Mouse (Mus musculus) neural tube, embryonic 11.5 days (tissue): ENCODE measurements around the gene Tbc1d24. TPM values are rescaled to one million over a fixed set of nuclear protein-coding genes. Genes with fewer than 3 reads are reported as not detected.

ENCODE experiments used
- ATAC-seq: fragments of 200-750 bp; cut with Nextera tagmentation; 2 replicates; pipeline ENCODE4 v1.8.0; 2017; ENCODE audit warnings: moderate number of reproducible peaks, mild to moderate bottlenecking, moderate TSS enrichment, moderate library complexity; ENCODE audit not compliant: insufficient read depth, low FRiP score, low TSS enrichment
- DNase-seq: peaks from one replicate; pipeline ENCODE4 v3.0.0-alpha.2; 2015; ENCODE audit warnings: low spot score
- H3K27ac ChIP-seq: fragments of 300-500 bp; sonication (generic); 2 replicates; pipeline ENCODE4 v1.5.1; 2014; ENCODE audit warnings: low read depth, mild to moderate bottlenecking, low read length
- H3K27me3 ChIP-seq: fragments of 300-500 bp; sonication (generic); 2 replicates; pipeline ENCODE4 v1.6.1; 2014; ENCODE audit warnings: mild to moderate bottlenecking, low read length, mixed read lengths; ENCODE audit not compliant: control insufficient read depth, insufficient read depth
- H3K36me3 ChIP-seq: fragments of 300-500 bp; sonication (generic); 2 replicates; pipeline ENCODE4 v1.6.1; 2014; ENCODE audit warnings: mild to moderate bottlenecking, low read length, moderate library complexity, mixed read lengths; ENCODE audit not compliant: control insufficient read depth, insufficient read depth
- H3K4me1 ChIP-seq: fragments of 300-500 bp; sonication (generic); 2 replicates; pipeline ENCODE4 v1.6.1; 2014; ENCODE audit warnings: low read length, mixed read lengths; ENCODE audit not compliant: control insufficient read depth, insufficient read depth
- H3K4me2 ChIP-seq: fragments of 300-500 bp; sonication (generic); 2 replicates; pipeline ENCODE4 v1.6.1; 2014; ENCODE audit warnings: low read depth, mild to moderate bottlenecking, moderate library complexity
- H3K4me3 ChIP-seq: fragments of 300-500 bp; sonication (generic); 2 replicates; pipeline ENCODE4 v1.5.1; 2014; ENCODE audit warnings: low read depth, low read length
- H3K9ac ChIP-seq: fragments of 300-500 bp; sonication (generic); 2 replicates; pipeline ENCODE4 v1.6.1; 2014; ENCODE audit warnings: mild to moderate bottlenecking, low read length
- H3K9me3 ChIP-seq: fragments of 300-500 bp; sonication (generic); 2 replicates; pipeline ENCODE4 v1.6.1; 2016; ENCODE audit warnings: low read length; ENCODE audit not compliant: control insufficient read depth
- WGBS: fragments of 180-500 bp; shearing (Covaris S2); extraction: QIAGEN DNeasy Blood & Tissue Kit; methylation state at CpG from one replicate; pipeline ENCODE4 v1.1.7; 2014; 5-methylcytosine and 5-hydroxymethylcytosine counted together
- polyA plus RNA-seq: library from polyadenylated mRNA; unstranded; fragments of >200 nt; fragmentation: Nextera tagmentation; extraction: Ambion mirVana; gene quantifications from 2 replicates; pipeline ENCODE4 v1.2.1, GENCODE M21; 2014

The Tbc1d24 gene
- polyA plus RNA-seq, 1 experiment from 2014 or later: 8.7 TPM

DNA sequence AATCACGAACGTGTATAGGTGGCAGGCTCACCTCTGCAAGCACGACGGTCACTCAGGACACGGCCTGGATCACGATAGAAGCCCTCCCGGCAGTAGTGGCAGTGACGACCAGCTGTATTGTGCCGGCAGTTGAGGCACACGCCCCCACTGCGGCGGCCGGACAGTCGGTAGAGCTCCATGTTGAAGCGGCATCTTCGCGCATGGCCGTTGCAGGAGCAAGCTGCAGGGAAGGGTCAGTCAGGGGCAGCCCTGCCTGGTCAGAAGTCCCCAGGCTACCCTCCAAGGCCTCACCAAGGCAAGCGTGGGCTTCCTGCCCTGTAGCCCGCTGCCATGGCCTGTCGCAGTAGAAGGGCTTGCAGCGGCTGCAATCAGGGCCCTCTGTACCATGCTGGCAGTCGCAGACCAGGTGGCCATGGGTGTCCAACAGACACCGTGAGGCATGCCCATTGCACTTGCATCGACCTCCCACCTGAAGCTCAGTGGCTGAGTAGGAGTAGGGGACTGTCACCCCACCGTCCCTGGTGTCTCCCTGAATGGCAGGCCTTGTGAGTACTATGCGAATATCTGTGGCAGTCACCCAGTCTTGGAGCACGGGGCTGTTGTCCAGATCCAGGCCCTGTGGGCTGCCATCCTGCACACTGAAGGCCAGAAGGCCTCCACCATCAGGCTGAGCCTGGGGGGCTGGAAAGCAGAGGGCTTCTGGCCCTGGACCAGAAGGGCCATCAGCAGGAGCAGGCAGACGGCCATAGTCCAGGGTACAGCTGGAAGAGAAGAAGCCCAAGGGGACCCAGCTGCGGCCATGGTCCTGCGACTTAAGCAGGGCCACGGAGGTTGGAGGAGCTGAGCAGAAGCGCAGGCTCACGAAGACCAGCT is 2.6 kb upstream of the Tbc1d24 start:
- Histone ChIP-seq H3K9me3 (no peaks in the 10 kb centered on the region), H3K9ac (peak overlapping the region; percentile 72), H3K27ac (0 out of 2 replicates have a peak overlapping the region, but pooled peaks have one; percentile 44), H3K4me1 (peaks cover 44% of the 10 kb centered on the region), H3K4me3 (peak overlapping the region; percentile 44), H3K27me3 (peaks cover 20% of the 10 kb centered on the region), H3K36me3 (no peaks in the 10 kb centered on the region), H3K4me2 (peak overlapping the region; percentile 93)
- ATAC-seq (no peak), DNase-seq (peak; percentile 15)
- 55% methylated on average over 34 of the region's 34 CpGs for WGBS

DNA sequence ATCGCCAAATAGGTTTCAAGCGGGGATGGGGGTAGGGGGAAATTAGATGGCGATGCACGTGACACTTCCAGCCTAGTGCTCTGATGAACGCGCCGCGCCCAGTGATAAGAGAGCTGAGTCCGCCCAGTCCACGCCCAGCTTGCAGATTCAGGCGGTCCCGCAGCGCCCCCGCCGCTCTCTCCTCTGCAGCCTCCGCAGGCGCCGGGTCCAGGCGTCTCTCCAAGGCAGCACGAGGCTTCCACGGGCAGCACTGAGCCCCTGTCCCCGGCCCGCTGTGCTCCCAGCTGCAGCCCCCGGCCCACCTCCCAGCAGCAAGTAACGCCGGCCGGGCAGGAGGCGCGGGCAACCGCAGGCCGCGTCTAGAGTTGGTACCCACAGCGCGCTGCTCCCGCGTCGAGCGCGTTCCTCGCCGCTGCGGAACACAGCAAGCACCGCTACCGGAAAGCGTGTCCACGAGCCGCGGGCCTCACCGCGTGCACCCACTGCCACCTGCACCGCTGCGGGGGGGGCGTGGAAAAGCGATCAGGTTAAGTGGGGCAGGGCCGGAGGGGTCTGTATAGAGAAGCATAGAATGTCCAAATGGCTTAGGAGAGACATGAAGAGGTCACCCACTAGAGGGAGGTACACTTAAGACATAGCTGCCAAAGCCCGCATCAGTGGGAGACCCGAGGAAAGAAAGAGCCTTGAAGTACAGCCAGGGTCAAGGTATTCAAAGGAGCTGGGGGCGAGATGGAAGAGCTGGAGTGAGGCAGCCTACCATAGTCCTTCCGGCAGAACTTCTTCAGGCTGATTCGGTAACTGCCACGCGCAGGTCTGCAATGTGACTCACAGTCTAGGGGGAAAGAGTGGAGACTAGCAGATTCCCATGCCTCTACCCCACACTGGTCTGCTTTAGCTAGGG is 1.3 kb upstream of the Tbc1d24 start:
- WGBS: 5% methylated on average over 58 of the region's 62 CpGs
- H3K4me3 ChIP-seq: peak overlapping the region; percentile 39
- peaks cover 20% of the 10 kb centered on the region for H3K27me3 ChIP-seq
- peak overlapping the region; percentile 87 for H3K4me2 ChIP-seq
- H3K4me1 ChIP-seq: peaks cover 41% of the 10 kb centered on the region
- H3K9ac ChIP-seq: peak overlapping the region; percentile 64
- H3K27ac ChIP-seq: 0 out of 2 replicates have a peak overlapping the region, but pooled peaks have one; percentile 50
- peak; percentile 64 for DNase-seq
- no peaks in the 10 kb centered on the region for H3K36me3 ChIP-seq
- peak; percentile 8; the same call in 1 of the 2 replicates for ATAC-seq
- H3K9me3 ChIP-seq: no peaks in the 10 kb centered on the region

DNA sequence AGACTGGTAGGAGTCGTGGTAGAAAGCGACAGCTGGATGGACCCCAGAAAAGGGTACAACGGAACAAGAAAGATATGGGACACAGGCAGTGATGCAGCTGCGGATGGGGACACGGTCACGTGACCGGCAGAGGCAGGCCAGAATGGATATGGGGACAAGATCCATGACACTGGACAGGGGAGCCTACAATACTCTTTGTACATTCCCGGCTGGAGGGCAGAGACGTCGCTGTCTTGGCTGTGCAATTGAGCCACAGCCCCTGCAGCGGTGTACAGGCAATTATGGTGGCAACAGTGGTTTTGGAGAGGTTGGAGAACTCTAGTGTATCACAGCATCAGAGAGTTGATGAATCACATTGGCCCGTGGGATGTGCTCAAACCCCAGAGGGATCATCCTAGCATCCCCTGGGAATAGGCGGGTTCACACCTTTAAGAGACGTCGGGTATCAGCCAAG is 573 bp upstream of the Tbc1d24 start:
- peaks cover 20% of the 10 kb centered on the region for H3K27me3 ChIP-seq
- DNase-seq (no peak), ATAC-seq (peak; percentile 14)
- no peak overlapping the region for H3K27ac ChIP-seq
- peak overlapping the region; percentile 26 for H3K9ac ChIP-seq
- peaks cover 38% of the 10 kb centered on the region for H3K4me1 ChIP-seq
- peak overlapping the region; percentile 87 for H3K4me2 ChIP-seq
- H3K4me3 ChIP-seq: peak overlapping the region; percentile 64
- WGBS: 5% methylated on average over 15 of the region's 15 CpGs
- no peaks in the 10 kb centered on the region for H3K9me3 ChIP-seq
- no peaks in the 10 kb centered on the region for H3K36me3 ChIP-seq

DNA sequence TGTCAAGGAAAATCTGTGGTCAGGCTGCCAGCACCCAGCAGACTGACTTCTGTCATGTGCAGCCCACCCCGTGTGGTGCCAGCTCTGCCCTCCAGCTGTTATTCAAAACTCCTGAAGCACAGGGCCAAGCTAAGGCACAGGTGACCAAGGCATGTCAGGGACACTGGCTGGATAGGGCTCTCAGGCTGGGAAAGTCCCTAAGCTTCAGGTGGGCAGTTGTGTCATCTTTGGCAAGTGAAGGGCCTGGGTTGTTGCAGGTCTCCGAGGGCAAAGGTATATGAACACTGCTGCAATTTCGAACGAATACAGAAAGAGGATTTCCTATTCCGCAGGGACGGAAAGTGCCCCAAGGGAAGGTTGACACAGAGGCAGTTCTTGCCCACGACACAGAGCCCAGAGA is 516 bp downstream of the Tbc1d24 start:
- H3K4me1 ChIP-seq: peaks cover 37% of the 10 kb centered on the region
- no peaks in the 10 kb centered on the region for H3K9me3 ChIP-seq
- no peak for ATAC-seq
- 18% methylated on average over 7 of the region's 7 CpGs for WGBS
- H3K27ac ChIP-seq: no peak overlapping the region
- H3K4me2 ChIP-seq: peak overlapping the region; percentile 87
- no peak for DNase-seq
- peaks cover 20% of the 10 kb centered on the region for H3K27me3 ChIP-seq
- H3K4me3 ChIP-seq: peak overlapping the region; percentile 64
- H3K36me3 ChIP-seq: no peaks in the 10 kb centered on the region
- H3K9ac ChIP-seq: peak overlapping the region; percentile 69

DNA sequence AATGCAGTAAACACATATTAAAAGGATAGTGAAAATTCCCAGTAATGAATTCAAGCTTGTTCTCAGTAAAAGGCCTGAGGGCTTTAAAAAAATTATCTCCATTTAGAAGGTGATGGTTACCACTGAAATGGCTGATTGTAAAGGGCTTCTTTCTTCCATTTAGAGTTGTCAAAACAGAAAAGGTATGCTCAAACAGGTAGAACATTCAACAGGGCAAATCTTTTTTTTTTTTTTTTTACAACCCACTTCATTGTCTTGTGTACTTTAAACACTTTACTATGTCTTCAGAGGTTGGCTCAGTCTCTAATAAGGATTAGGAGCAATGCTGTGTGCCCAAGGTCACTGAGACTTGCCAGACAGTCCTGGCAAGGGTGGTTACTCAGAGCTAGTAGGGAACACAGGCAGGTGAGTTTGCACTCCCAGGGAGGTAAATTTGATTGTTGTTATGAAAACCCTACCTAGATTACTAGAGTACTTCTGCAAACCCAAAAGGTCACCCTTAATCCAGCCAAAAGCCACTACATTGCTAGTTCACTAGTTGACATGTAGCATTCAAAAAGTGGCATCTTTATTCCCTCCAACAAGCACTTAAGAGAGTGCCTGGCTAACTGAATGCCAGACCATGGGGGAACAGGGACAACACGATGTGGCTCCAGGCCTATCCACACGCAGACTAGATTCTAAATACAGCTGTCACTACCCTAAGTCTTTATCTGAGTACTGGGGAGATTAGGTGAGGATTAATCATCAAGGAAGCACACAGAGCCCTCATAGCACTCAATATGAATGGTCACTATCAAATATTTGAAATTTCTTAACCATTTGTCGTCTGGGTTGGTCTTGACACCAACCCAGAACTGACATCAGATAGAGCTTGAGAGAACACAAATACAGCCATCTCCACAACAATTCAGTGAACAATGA is 1.5 kb downstream of the Tbc1d24 start:
- Histone ChIP-seq H3K9ac (no peak overlapping the region; the same call in 1 of the 2 replicates), H3K36me3 (no peaks in the 10 kb centered on the region), H3K4me3 (no peak overlapping the region), H3K4me2 (no peak overlapping the region; the same call in 1 of the 2 replicates), H3K4me1 (peaks cover 30% of the 10 kb centered on the region), H3K27me3 (peaks cover 20% of the 10 kb centered on the region), H3K9me3 (no peaks in the 10 kb centered on the region), H3K27ac (no peak overlapping the region)
- DNase-seq (no peak), ATAC-seq (no peak)
- 92% methylated on average over 3 of the region's 3 CpGs for WGBS

DNA sequence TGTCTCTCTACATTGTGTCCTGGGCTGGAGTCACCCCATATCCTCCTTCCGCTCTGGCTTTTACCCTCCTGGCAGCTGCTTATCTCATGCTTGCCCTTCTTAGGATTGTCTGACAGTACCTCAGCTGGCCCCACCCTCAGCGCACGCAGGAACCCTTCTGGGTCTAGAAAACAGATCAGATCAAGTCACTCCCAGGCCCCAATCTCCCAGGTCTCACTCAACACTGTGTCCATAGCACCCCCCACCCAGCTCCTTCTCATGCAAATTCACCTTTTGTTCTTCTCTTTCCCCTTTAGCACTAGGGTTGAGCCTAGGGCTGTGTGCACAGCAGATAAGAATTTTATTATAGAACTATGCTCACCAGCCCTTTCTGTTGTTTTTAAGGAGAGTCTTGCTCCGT is 2.3 kb downstream of the Tbc1d24 start:
- Histone ChIP-seq H3K27me3 (peaks cover 17% of the 10 kb centered on the region), H3K4me2 (no peak overlapping the region), H3K9ac (no peak overlapping the region; the same call in 1 of the 2 replicates), H3K4me3 (no peak overlapping the region), H3K36me3 (no peaks in the 10 kb centered on the region), H3K27ac (no peak overlapping the region), H3K4me1 (peaks cover 23% of the 10 kb centered on the region), H3K9me3 (no peaks in the 10 kb centered on the region)
- DNase-seq: no peak
- WGBS: 38% methylated on average over 4 of the region's 4 CpGs
- ATAC-seq: no peak

DNA sequence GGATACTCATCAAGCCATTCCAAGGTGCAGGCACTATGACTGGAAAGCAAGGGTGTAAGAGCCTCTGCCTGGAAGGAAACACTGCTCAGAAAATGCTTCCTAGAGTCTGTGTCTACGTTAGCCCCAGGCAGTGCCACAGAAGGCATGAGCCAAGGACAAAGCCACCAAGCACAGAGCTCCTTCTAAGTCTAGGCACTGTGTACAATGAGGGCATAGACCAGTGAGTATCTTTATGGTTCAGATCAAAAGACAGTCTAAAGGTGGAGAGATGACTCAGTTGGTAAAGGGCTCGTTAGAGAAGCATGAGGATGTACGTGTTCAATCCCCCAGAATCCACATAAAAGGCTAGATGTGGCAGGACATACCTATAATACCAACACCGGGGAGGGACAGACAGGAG is 4.3 kb downstream of the Tbc1d24 start:
- no peaks in the 10 kb centered on the region for H3K9me3 ChIP-seq
- H3K27ac ChIP-seq: no peak overlapping the region
- DNase-seq (no peak), ATAC-seq (no peak)
- no peak overlapping the region for H3K4me2 ChIP-seq
- WGBS: 81% methylated on average over 4 of the region's 4 CpGs
- peaks cover 5% of the 10 kb centered on the region; the same call in 1 of the 2 replicates for H3K4me1 ChIP-seq
- H3K9ac ChIP-seq: no peak overlapping the region
- no peaks in the 10 kb centered on the region for H3K36me3 ChIP-seq
- H3K4me3 ChIP-seq: no peak overlapping the region
- H3K27me3 ChIP-seq: peaks cover 2% of the 10 kb centered on the region; the same call in 1 of the 2 replicates

DNA sequence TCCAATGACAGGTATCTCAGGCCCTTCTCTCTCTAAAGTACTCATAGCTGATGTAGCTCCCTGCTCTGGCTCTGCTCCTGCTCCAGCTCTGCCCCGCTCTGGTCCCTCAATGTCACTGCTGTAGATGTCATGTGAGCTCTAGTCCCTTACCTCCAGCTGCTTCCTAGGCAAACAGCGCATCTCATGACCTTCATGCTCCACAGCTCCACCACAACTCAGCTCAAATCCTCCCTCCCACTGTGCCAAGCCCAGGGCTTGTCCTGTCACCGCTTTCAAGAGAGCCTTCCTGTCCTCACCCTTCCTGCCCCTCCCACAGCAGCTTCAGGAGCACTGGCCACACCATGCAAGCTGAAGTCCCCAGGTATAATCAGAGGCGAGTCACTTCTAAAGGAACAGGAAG is 5.6 kb downstream of the Tbc1d24 start:
- Histone ChIP-seq H3K36me3 (no peaks in the 10 kb centered on the region), H3K4me3 (no peak overlapping the region), H3K4me1 (peaks cover 1% of the 10 kb centered on the region; the same call in 1 of the 2 replicates), H3K9ac (no peak overlapping the region), H3K9me3 (no peaks in the 10 kb centered on the region), H3K27me3 (no peaks in the 10 kb centered on the region), H3K4me2 (no peak overlapping the region), H3K27ac (no peak overlapping the region)
- 75% methylated on average over 4 of the region's 4 CpGs for WGBS
- ATAC-seq: no peak
- DNase-seq: no peak
